Mouse (Mus musculus) G1E (cell line): ENCODE data around the gene Zbtb12.

Source experiments
- CTCF ChIP-seq: IDR thresholded peaks from 2 replicates; pipeline ENCODE4 v1.5.1; 2012; ENCODE audit warnings: low read depth, low read length, inconsistent platforms, mixed read lengths
- GATA1 ChIP-seq: IDR thresholded peaks from 2 replicates; pipeline ENCODE4 v1.6.1; 2012; ENCODE audit warnings: borderline replicate concordance, low read length, inconsistent platforms, mixed read lengths
- GATA2 ChIP-seq: IDR thresholded peaks from 2 replicates; pipeline ENCODE4 v1.6.1; 2012; ENCODE audit warnings: low read depth, low read length, inconsistent platforms, borderline replicate concordance
- POLR2AphosphoS5 ChIP-seq: IDR thresholded peaks from 2 replicates; pipeline ENCODE4 v1.6.1; 2012; ENCODE audit warnings: low read depth, low read length, inconsistent platforms; ENCODE audit not compliant: insufficient replicate concordance
- TAL1 ChIP-seq: conservative IDR thresholded peaks from 2 replicates; pipeline ENCODE4 v1.6.1; 2012; ENCODE audit warnings: low read depth, low read length, inconsistent platforms, mixed read lengths

DNA sequence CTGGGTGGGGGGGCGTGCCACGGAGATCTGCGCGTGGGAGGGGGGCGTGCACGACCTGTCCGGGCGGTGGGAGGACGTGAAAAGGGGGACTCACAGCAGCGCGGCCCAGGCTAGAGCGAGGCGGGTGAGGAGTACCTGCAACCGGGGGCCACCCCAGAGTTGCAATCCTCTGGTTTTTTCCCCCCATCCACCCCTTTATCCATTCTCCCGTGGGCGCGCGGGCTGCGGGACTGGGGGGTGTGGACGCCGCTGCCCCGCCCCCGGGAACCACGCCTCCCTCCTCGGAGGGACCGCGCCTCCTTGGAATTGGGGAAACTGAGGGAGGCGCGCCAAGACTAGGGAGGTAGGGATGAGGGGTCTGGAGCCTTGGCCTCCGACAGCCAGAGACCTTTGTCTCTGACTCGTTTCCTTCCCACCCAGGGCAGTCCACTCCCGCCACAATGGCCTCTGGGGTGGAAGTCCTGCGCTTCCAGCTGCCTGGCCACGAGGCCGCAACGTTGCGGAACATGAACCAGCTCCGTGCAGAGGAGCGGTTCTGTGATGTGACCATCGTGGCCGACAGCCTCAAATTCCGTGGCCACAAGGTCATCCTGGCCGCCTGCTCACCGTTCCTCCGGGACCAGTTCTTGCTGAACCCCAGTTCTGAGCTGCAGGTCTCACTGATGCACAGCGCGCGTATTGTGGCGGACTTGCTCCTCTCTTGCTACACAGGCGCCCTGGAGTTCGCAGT lies 15.7 kb downstream of the Zbtb12 start:
- TF ChIP-seq CTCF (no peak), GATA1 (no peak), TAL1 (no peak), POLR2AphosphoS5 (no peak), GATA2 (no peak)
